Mouse (Mus musculus): ENCODE results near the gene Cntn4.

The Cntn4 gene

GRCm38 (mm10) chr6:106458166-106458565 lies 780.7 kb downstream of the Cntn4 start:
- Histone ChIP-seq H3K9me3 (ENCODE audit: low read length) (no peaks in the 10 kb centered on the region), H3K36me3 (ENCODE audit: insufficient read depth, low read length) (no peaks in the 10 kb centered on the region), H3K4me3 (replicated peaks; ENCODE audit: low read length) (no peak overlapping the region), H3K4me1 (replicated peaks; ENCODE audit: low read depth, low read length) (no peaks in the 10 kb centered on the region; the same call in 1 of the 2 replicates), H3K27me3 (ENCODE audit: insufficient read depth, low read length) (no peaks in the 10 kb centered on the region)
- TF ChIP-seq CTCF (conservative IDR thresholded peaks at IDR 0.05; ENCODE audit: low read length) = no peak
- no peak for TF ChIP-seq NANOG (IDR thresholded peaks at IDR 0.05; ENCODE audit: borderline replicate concordance, low read length)
- no peak for TF ChIP-seq POU5F1 (IDR thresholded peaks at IDR 0.05; ENCODE audit: borderline replicate concordance, low read length)

DNA sequence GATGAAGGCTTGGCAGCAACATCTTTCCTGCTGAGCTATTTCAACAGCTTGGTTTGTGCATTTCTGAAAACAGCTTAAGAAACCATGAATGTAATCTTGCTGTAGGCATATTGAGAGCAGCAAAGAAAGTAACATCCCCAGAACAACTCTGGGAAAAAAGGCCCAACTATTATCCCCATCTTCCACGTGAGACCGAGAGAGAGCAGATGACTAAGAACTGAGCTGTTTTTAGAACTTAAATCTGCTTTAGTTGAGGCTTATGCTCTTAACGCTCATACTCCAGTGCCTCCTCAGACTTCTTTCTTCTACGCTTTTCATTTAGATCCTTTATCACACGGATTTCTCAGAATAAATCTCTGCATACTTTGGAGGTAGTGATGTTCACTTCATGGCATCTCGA lies 784.9 kb downstream of the Cntn4 start:
- no peak for TF ChIP-seq POU5F1 (IDR thresholded peaks at IDR 0.05; ENCODE audit: borderline replicate concordance, low read length)
- H3K4me3 ChIP-seq (replicated peaks; ENCODE audit: low read length) = no peak overlapping the region
- no peaks in the 10 kb centered on the region for H3K27me3 ChIP-seq (ENCODE audit: insufficient read depth, low read length)
- H3K4me1 ChIP-seq (replicated peaks; ENCODE audit: low read depth, low read length) = no peaks in the 10 kb centered on the region; the same call in 1 of the 2 replicates
- no peaks in the 10 kb centered on the region for H3K36me3 ChIP-seq (ENCODE audit: insufficient read depth, low read length)
- no peaks in the 10 kb centered on the region for H3K9me3 ChIP-seq (ENCODE audit: low read length)

- no peaks in the 10 kb centered on the region for H3K27me3 ChIP-seq (ENCODE audit: insufficient read depth, low read length)
- H3K9me3 ChIP-seq (ENCODE audit: low read length) = no peaks in the 10 kb centered on the region
- no peaks in the 10 kb centered on the region; the same call in 1 of the 2 replicates for H3K4me1 ChIP-seq (replicated peaks; ENCODE audit: low read depth, low read length)
- H3K36me3 ChIP-seq (ENCODE audit: insufficient read depth, low read length) = no peaks in the 10 kb centered on the region
- H3K4me3 ChIP-seq (replicated peaks; ENCODE audit: low read length) = no peak overlapping the region
- TF ChIP-seq NANOG (IDR thresholded peaks at IDR 0.05; ENCODE audit: borderline replicate concordance, low read length) (no peak), POU5F1 (IDR thresholded peaks at IDR 0.05; ENCODE audit: borderline replicate concordance, low read length) (no peak), CTCF (conservative IDR thresholded peaks at IDR 0.05; ENCODE audit: low read length) (no peak)
These were observed 786.4 kb downstream of the Cntn4 start for GRCm38 (mm10) chr6:106463857-106464256.

DNA sequence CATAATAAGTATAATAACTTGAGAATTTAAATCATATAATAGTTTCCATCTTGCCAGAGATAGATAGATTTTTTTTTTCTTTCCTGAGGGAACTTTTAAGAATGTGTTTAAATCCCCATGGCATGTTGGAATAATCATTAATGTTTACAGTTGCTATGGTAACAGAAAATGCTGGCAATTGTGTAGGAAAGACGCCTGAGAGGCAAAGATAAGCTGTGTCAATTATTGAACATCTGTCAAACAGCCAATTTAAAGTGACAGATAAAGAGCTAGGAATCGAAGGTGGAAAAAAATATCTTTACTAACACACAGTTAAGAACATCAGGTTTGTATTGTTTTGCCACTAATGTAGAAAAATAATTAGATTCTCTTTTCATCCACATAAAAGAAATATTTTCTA lies 788.3 kb downstream of the Cntn4 start:
- H3K27me3 ChIP-seq (ENCODE audit: insufficient read depth, low read length) = no peaks in the 10 kb centered on the region
- TF ChIP-seq NANOG (IDR thresholded peaks at IDR 0.05; ENCODE audit: borderline replicate concordance, low read length) (no peak), POU5F1 (IDR thresholded peaks at IDR 0.05; ENCODE audit: borderline replicate concordance, low read length) (no peak), CTCF (conservative IDR thresholded peaks at IDR 0.05; ENCODE audit: low read length) (no peak)
- H3K4me1 ChIP-seq (replicated peaks; ENCODE audit: low read depth, low read length) = no peaks in the 10 kb centered on the region
- H3K36me3 ChIP-seq (ENCODE audit: insufficient read depth, low read length) = no peaks in the 10 kb centered on the region
- H3K4me3 ChIP-seq (replicated peaks; ENCODE audit: low read length) = no peak overlapping the region
- no peaks in the 10 kb centered on the region for H3K9me3 ChIP-seq (ENCODE audit: low read length)

DNA sequence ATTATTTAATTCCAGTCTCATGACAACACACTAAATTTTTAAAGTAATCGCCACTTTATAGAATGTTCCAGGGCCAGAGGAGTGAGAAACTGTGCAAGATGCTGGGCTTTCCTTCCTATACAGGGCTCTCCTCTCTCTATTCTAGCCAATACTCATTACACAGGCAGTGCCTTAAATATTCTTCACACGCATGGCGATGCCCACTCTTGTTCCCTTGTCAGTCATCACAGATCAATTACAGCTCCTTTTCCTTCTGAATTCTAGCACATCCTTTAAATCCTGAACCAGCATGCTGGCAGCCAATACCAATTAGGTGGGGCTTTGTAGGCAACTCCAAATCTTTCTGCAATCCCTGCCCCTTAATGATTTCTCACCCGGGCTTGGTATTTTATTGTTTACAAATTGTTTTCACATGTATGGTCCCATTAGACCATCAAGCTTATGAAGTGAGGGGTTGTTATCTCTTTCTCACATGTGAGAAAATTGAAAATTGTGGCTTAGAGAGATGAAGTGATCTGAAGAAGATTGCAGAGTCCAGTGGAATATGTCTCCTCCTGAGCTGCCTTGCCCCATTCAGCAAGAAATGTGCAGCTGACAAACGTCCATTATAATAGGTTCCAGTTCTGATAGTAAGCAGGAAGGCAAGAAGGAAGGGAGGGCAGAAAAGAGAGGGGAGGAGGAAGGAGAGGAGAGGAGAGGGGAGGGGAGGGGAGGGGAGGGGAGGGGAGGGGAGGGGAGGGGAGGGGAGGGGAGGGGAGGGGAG lies 789.0 kb downstream of the Cntn4 start:
- Histone ChIP-seq H3K4me3 (replicated peaks; ENCODE audit: low read length) (no peak overlapping the region), H3K9me3 (ENCODE audit: low read length) (no peaks in the 10 kb centered on the region), H3K27me3 (ENCODE audit: insufficient read depth, low read length) (no peaks in the 10 kb centered on the region), H3K4me1 (replicated peaks; ENCODE audit: low read depth, low read length) (no peaks in the 10 kb centered on the region), H3K36me3 (ENCODE audit: insufficient read depth, low read length) (no peaks in the 10 kb centered on the region)
- TF ChIP-seq CTCF (conservative IDR thresholded peaks at IDR 0.05; ENCODE audit: low read length) (no peak), NANOG (IDR thresholded peaks at IDR 0.05; ENCODE audit: borderline replicate concordance, low read length) (no peak), POU5F1 (IDR thresholded peaks at IDR 0.05; ENCODE audit: borderline replicate concordance, low read length) (no peak)

- Histone ChIP-seq H3K27me3 (ENCODE audit: insufficient read depth, low read length) (no peaks in the 10 kb centered on the region), H3K4me1 (replicated peaks; ENCODE audit: low read depth, low read length) (no peaks in the 10 kb centered on the region), H3K4me3 (replicated peaks; ENCODE audit: low read length) (no peak overlapping the region), H3K9me3 (ENCODE audit: low read length) (no peaks in the 10 kb centered on the region), H3K36me3 (ENCODE audit: insufficient read depth, low read length) (no peaks in the 10 kb centered on the region)
- TF ChIP-seq CTCF (conservative IDR thresholded peaks at IDR 0.05; ENCODE audit: low read length) (no peak), NANOG (IDR thresholded peaks at IDR 0.05; ENCODE audit: borderline replicate concordance, low read length) (no peak), POU5F1 (IDR thresholded peaks at IDR 0.05; ENCODE audit: borderline replicate concordance, low read length) (no peak)
These were observed 794.6 kb downstream of the Cntn4 start for GRCm38 (mm10) chr6:106471840-106472608.

- no peaks in the 10 kb centered on the region for H3K4me1 ChIP-seq (replicated peaks; ENCODE audit: low read depth, low read length)
- TF ChIP-seq CTCF (conservative IDR thresholded peaks at IDR 0.05; ENCODE audit: low read length) (no peak), NANOG (IDR thresholded peaks at IDR 0.05; ENCODE audit: borderline replicate concordance, low read length) (no peak), POU5F1 (IDR thresholded peaks at IDR 0.05; ENCODE audit: borderline replicate concordance, low read length) (no peak)
- H3K27me3 ChIP-seq (ENCODE audit: insufficient read depth, low read length) = no peaks in the 10 kb centered on the region
- no peaks in the 10 kb centered on the region for H3K9me3 ChIP-seq (ENCODE audit: low read length)
- H3K36me3 ChIP-seq (ENCODE audit: insufficient read depth, low read length) = no peaks in the 10 kb centered on the region
- H3K4me3 ChIP-seq (replicated peaks; ENCODE audit: low read length) = no peak overlapping the region
These were observed 796.4 kb downstream of the Cntn4 start for GRCm38 (mm10) chr6:106473871-106474270.

DNA sequence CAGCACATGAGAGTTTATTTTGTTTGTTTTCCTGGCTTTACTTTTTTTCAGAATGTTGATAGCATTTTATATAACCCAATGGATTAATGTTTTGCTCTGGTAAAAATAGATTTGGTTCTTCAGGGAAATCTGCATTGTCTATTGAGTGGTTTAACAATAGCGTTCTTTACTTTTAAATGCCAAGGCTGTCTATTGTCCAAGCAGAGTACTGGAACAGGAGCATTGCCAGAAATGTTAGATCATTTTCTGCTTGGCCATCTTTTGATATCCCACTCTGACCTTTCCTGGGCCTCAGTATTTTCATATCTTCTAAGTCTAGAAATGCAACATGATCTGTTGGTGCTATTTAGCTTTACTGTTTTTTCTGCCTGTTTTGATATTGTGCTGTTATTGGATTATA lies 804.1 kb downstream of the Cntn4 start:
- Histone ChIP-seq H3K4me1 (replicated peaks; ENCODE audit: low read depth, low read length) (no peaks in the 10 kb centered on the region), H3K9me3 (ENCODE audit: low read length) (no peaks in the 10 kb centered on the region), H3K4me3 (replicated peaks; ENCODE audit: low read length) (no peak overlapping the region), H3K36me3 (ENCODE audit: insufficient read depth, low read length) (no peaks in the 10 kb centered on the region), H3K27me3 (ENCODE audit: insufficient read depth, low read length) (no peaks in the 10 kb centered on the region)
- TF ChIP-seq CTCF (conservative IDR thresholded peaks at IDR 0.05; ENCODE audit: low read length) (no peak), POU5F1 (IDR thresholded peaks at IDR 0.05; ENCODE audit: borderline replicate concordance, low read length) (no peak), NANOG (IDR thresholded peaks at IDR 0.05; ENCODE audit: borderline replicate concordance, low read length) (no peak)
